Mouse (Mus musculus) intestine, postnatal 0 days (tissue): ENCODE results near the gene Chst15. TPM values are rescaled to one million over a fixed set of nuclear protein-coding genes. Genes with fewer than 3 reads are reported as not detected.

Experiments
- ATAC-seq: fragments of 200-750 bp; cut with Nextera tagmentation; 2 replicates; pipeline ENCODE4 v1.8.0; 2017; ENCODE audit warnings: mild to moderate bottlenecking, moderate TSS enrichment, moderate library complexity
- H3K27ac ChIP-seq: fragments of 300-500 bp; sonication (generic); 2 replicates; pipeline ENCODE4 v1.5.1; 2014; ENCODE audit warnings: mild to moderate bottlenecking, low read depth, low read length, moderate library complexity
- H3K27me3 ChIP-seq: fragments of 300-500 bp; sonication (generic); replicated peaks from 2 replicates; pipeline ENCODE4 v1.6.1; 2014; ENCODE audit warnings: low read length, mixed read lengths; ENCODE audit not compliant: control insufficient read depth, insufficient read depth
- H3K36me3 ChIP-seq: fragments of 300-500 bp; sonication (generic); 2 replicates; pipeline ENCODE4 v1.6.1; 2014; ENCODE audit warnings: mild to moderate bottlenecking, moderate library complexity; ENCODE audit not compliant: control insufficient read depth, insufficient read depth
- H3K4me1 ChIP-seq: fragments of 300-500 bp; sonication (generic); replicated peaks from 2 replicates; pipeline ENCODE4 v1.6.1; 2014; ENCODE audit warnings: antibody characterized with exemption, low read length, mixed read lengths; ENCODE audit not compliant: control insufficient read depth, insufficient read depth
- H3K4me2 ChIP-seq: fragments of 300-500 bp; sonication (generic); replicated peaks from 2 replicates; pipeline ENCODE4 v1.6.1; 2014; ENCODE audit warnings: low read depth, mild to moderate bottlenecking, moderate library complexity
- H3K4me3 ChIP-seq: fragments of 300-500 bp; sonication (generic); 2 replicates; pipeline ENCODE4 v1.5.1; 2014; ENCODE audit warnings: low read depth, low read length
- H3K9ac ChIP-seq: fragments of 300-500 bp; sonication (generic); 2 replicates; pipeline ENCODE4 v1.6.1; 2014; ENCODE audit warnings: mild to moderate bottlenecking, low read depth, low read length
- H3K9me3 ChIP-seq: fragments of 300-500 bp; sonication (generic); 2 replicates; pipeline ENCODE4 v1.6.1; 2016; ENCODE audit warnings: mixed run types; ENCODE audit not compliant: control insufficient read depth
- CTCF ChIP-seq: sonication (generic); IDR thresholded peaks from 2 replicates; pipeline ENCODE4 v1.5.1; 2016; ENCODE audit warnings: low read depth, mild to moderate bottlenecking, control low read depth, antibody characterized with exemption, moderate library complexity
- WGBS: fragments of 180-500 bp; shearing (Covaris S2); extraction: QIAGEN DNeasy Blood & Tissue Kit; methylation state at CpG from one replicate; pipeline ENCODE4 v1.1.7; 2014; 5-methylcytosine and 5-hydroxymethylcytosine counted together
- polyA plus RNA-seq: library from polyadenylated mRNA; unstranded; fragments of >200 nt; fragmentation: Nextera tagmentation; extraction: Ambion mirVana; gene quantifications from 2 replicates; pipeline ENCODE4 v1.2.1, GENCODE M21; 2015

The Chst15 gene
- polyA plus RNA-seq, 1 experiment from 2014 or later = 7.9 TPM

DNA sequence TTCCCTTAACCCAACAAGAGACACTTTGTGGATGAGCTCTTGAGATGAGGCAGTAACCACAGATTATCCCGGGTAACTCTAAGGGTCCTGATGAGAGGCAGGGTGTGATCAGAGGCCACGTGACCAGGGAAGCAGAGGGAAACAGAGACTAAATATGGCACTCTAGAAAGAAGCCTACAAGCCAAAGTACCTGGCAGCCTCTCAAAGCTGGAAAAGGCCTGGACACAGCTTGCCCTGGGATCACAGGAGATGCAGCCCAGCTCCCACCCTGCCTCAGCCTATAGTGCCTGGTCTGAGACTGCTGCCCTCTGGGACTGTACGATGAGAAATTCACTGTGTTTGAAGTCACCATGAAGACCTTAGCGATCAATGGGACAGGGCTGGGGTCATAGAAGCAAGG, 83.3 kb downstream of the Chst15 start:
- Histone ChIP-seq H3K27me3 (no peaks in the 10 kb centered on the region), H3K4me3 (no peak overlapping the region), H3K9me3 (no peaks in the 10 kb centered on the region), H3K36me3 (peaks cover 9% of the 10 kb centered on the region), H3K4me1 (no peaks in the 10 kb centered on the region), H3K27ac (no peak overlapping the region), H3K4me2 (no peak overlapping the region), H3K9ac (no peak overlapping the region)
- 75% methylated on average over 4 of the region's 4 CpGs for WGBS
- no peak for ATAC-seq
- TF ChIP-seq CTCF = no peak

DNA sequence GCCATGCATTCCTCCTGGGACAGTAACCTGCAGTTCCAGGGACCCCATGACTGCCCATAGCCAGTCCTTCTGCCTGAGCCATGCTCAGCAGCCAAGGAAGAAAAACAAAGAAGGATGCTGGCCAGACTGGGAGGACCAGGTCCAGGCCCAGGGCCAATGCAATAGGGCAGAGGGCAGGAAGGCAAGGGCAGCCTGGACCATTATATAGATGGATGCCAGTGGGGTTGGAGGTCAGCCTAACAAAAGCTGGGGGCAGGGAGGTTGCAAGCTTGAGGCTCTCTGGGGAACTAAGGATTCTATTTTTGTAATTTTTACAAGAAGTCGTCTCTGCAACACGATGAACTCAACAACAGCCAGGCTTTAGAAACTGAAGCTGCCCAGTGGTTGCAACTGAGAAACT, 84.1 kb downstream of the Chst15 start:
- Histone ChIP-seq H3K9me3 (no peaks in the 10 kb centered on the region), H3K36me3 (peaks cover 9% of the 10 kb centered on the region), H3K4me2 (no peak overlapping the region), H3K4me1 (no peaks in the 10 kb centered on the region), H3K27ac (no peak overlapping the region), H3K9ac (no peak overlapping the region), H3K27me3 (no peaks in the 10 kb centered on the region), H3K4me3 (no peak overlapping the region)
- TF ChIP-seq CTCF = no peak
- WGBS = 65% methylated on average over 2 of the region's 2 CpGs
- no peak for ATAC-seq

GRCm38 (mm10) chr7:132231476-132231875, 85.6 kb downstream of the Chst15 start:
- 61% methylated on average over 3 of the region's 3 CpGs for WGBS
- TF ChIP-seq CTCF = no peak
- H3K4me2 ChIP-seq = no peak overlapping the region
- no peaks in the 10 kb centered on the region for H3K9me3 ChIP-seq
- H3K4me3 ChIP-seq = no peak overlapping the region
- ATAC-seq = 0 out of 2 replicates have a peak, but pooled peaks have one; percentile 6
- H3K36me3 ChIP-seq = no peaks in the 10 kb centered on the region; the same call in 1 of the 2 replicates
- no peaks in the 10 kb centered on the region for H3K4me1 ChIP-seq
- no peak overlapping the region for H3K27ac ChIP-seq
- H3K9ac ChIP-seq = no peak overlapping the region
- H3K27me3 ChIP-seq = no peaks in the 10 kb centered on the region

- no peak overlapping the region for H3K4me2 ChIP-seq
- no peak for TF ChIP-seq CTCF
- no peaks in the 10 kb centered on the region for H3K4me1 ChIP-seq
- no peak overlapping the region for H3K4me3 ChIP-seq
- H3K36me3 ChIP-seq = no peaks in the 10 kb centered on the region; the same call in 1 of the 2 replicates
- no peak for ATAC-seq
- no peaks in the 10 kb centered on the region for H3K27me3 ChIP-seq
- no peak overlapping the region for H3K9ac ChIP-seq
- no peaks in the 10 kb centered on the region for H3K9me3 ChIP-seq
- 80% methylated on average over 3 of the region's 3 CpGs for WGBS
- H3K27ac ChIP-seq = no peak overlapping the region
Observed at GRCm38 (mm10) chr7:132230961-132231360, 86.1 kb downstream of the Chst15 start.

GRCm38 (mm10) chr7:132227075-132227640, 89.9 kb downstream of the Chst15 start:
- peak overlapping the region; percentile 35; the same call in 1 of the 2 replicates for H3K27ac ChIP-seq
- H3K4me3 ChIP-seq = no peak overlapping the region
- H3K9ac ChIP-seq = no peak overlapping the region
- 77% methylated on average over 8 of the region's 8 CpGs for WGBS
- H3K36me3 ChIP-seq = no peaks in the 10 kb centered on the region
- TF ChIP-seq CTCF = no peak
- H3K27me3 ChIP-seq = no peaks in the 10 kb centered on the region
- no peaks in the 10 kb centered on the region for H3K4me1 ChIP-seq
- peak; percentile 24; the same call in 1 of the 2 replicates for ATAC-seq
- H3K4me2 ChIP-seq = no peak overlapping the region
- H3K9me3 ChIP-seq = no peaks in the 10 kb centered on the region

- H3K4me1 ChIP-seq = no peaks in the 10 kb centered on the region
- H3K9me3 ChIP-seq = no peaks in the 10 kb centered on the region
- no peak overlapping the region for H3K9ac ChIP-seq
- peak; percentile 29 for ATAC-seq
- H3K27ac ChIP-seq = no peak overlapping the region
- no peak overlapping the region for H3K4me2 ChIP-seq
- TF ChIP-seq CTCF = peak; percentile 96
- H3K36me3 ChIP-seq = no peaks in the 10 kb centered on the region
- H3K4me3 ChIP-seq = no peak overlapping the region
- no peaks in the 10 kb centered on the region for H3K27me3 ChIP-seq
- WGBS = 58% methylated on average over 6 of the region's 6 CpGs
Observed at GRCm38 (mm10) chr7:132226379-132227074, 90.5 kb downstream of the Chst15 start.
